Mouse (Mus musculus) erythroblast, embryonic 14.5 days (primary cell): ENCODE data around the gene Rnaseh1. TPM values are rescaled to one million over a fixed set of nuclear protein-coding genes. Genes with fewer than 3 reads are reported as not detected.

Source experiments
- H3K27me3 ChIP-seq: 2 replicates; pipeline ENCODE4 v1.6.1; 2012; ENCODE audit warnings: inconsistent platforms; ENCODE audit not compliant: control insufficient read depth
- H3K36me3 ChIP-seq: 2 replicates; pipeline ENCODE4 v1.6.1; 2012; ENCODE audit warnings: mild to moderate bottlenecking, inconsistent platforms; ENCODE audit not compliant: control insufficient read depth
- H3K4me1 ChIP-seq: 2 replicates; pipeline ENCODE4 v1.6.1; 2012; ENCODE audit warnings: inconsistent platforms; ENCODE audit not compliant: control insufficient read depth
- H3K4me3 ChIP-seq: replicated peaks from 2 replicates; pipeline ENCODE3; 2012; ENCODE audit warnings: moderate library complexity, mild to moderate bottlenecking, inconsistent platforms
- H3K9me3 ChIP-seq: 2 replicates; pipeline ENCODE4 v1.6.1; 2012; ENCODE audit warnings: low read length, inconsistent platforms, mixed read lengths; ENCODE audit not compliant: control insufficient read depth
- GATA1 ChIP-seq: IDR thresholded peaks from 2 replicates; pipeline ENCODE4 v1.6.1; 2012; ENCODE audit warnings: low read length, inconsistent platforms, mixed read lengths
- TAL1 ChIP-seq: IDR thresholded peaks from 3 replicates; pipeline ENCODE4 v1.6.1; 2012; ENCODE audit warnings: low read length, inconsistent platforms, mixed read lengths
- polyA plus RNA-seq: library from polyadenylated mRNA; stranded (reverse); fragments of >175 nt; gene quantifications from 2 replicates; pipeline ENCODE4 v1.2.3, GENCODE M21; 2012

Rnaseh1 gene
- polyA plus RNA-seq, 1 experiment, result 0.76 TPM

- no peaks in the 10 kb centered on the region for H3K27me3 ChIP-seq
- TF ChIP-seq TAL1, result no peak
- TF ChIP-seq GATA1, result no peak
- no peaks in the 10 kb centered on the region for H3K9me3 ChIP-seq
- no peaks in the 10 kb centered on the region for H3K4me1 ChIP-seq
- H3K4me3 ChIP-seq, result no peak overlapping the region
- peaks cover 29% of the 10 kb centered on the region for H3K36me3 ChIP-seq
These were observed 36.9 kb downstream of the Rnaseh1 start for GRCm38 (mm10) chr12:28686199-28686879.

GRCm38 (mm10) chr12:28688996-28689395 is 39.6 kb downstream of the Rnaseh1 start:
- no peak for TF ChIP-seq GATA1
- TF ChIP-seq TAL1, result no peak

DNA sequence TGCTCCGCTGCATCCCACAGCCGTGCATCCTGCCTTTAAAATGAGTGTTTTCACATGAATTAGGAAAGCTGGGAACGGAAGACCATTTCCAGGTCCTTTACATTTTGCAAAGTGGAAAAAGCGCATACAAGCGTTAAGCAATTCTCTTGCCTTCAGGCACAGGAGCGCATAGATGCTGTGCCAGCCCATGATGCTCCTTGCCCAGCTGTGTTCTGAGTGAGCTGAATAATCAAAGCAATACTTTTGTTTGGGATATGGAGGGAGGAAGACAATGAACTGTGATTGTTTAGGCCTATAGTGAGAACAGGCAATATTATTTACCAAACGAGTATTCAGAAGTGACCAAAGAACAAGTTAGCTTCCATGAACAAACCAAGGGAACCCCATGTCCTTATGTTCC is 41.3 kb downstream of the Rnaseh1 start:
- TF ChIP-seq GATA1 (no peak), TAL1 (no peak)
- Histone ChIP-seq H3K4me1 (peaks cover 2% of the 10 kb centered on the region; the same call in 1 of the 2 replicates), H3K27me3 (no peaks in the 10 kb centered on the region), H3K4me3 (no peak overlapping the region), H3K9me3 (no peaks in the 10 kb centered on the region), H3K36me3 (peaks cover 62% of the 10 kb centered on the region)

More at GRCm38 (mm10) chr12:28688996-28689395, 39.6 kb downstream of the Rnaseh1 start:
- Histone ChIP-seq H3K4me1 (no peaks in the 10 kb centered on the region), H3K9me3 (no peaks in the 10 kb centered on the region), H3K27me3 (no peaks in the 10 kb centered on the region), H3K36me3 (peaks cover 45% of the 10 kb centered on the region), H3K4me3 (no peak overlapping the region)

- Histone ChIP-seq H3K4me3 (no peak overlapping the region), H3K9me3 (no peaks in the 10 kb centered on the region), H3K4me1 (peaks cover 4% of the 10 kb centered on the region), H3K27me3 (no peaks in the 10 kb centered on the region), H3K36me3 (peaks cover 80% of the 10 kb centered on the region)
- TF ChIP-seq GATA1, result no peak
- TF ChIP-seq TAL1, result no peak
These were observed 44.3 kb downstream of the Rnaseh1 start for GRCm38 (mm10) chr12:28693738-28694137.

- H3K27me3 ChIP-seq, result no peaks in the 10 kb centered on the region
- peaks cover 4% of the 10 kb centered on the region for H3K4me1 ChIP-seq
- peaks cover 76% of the 10 kb centered on the region for H3K36me3 ChIP-seq
- H3K4me3 ChIP-seq, result no peak overlapping the region
- TF ChIP-seq TAL1, result no peak
- TF ChIP-seq GATA1, result no peak
- no peaks in the 10 kb centered on the region for H3K9me3 ChIP-seq
These were observed 44.8 kb downstream of the Rnaseh1 start for GRCm38 (mm10) chr12:28694231-28694630.

- Histone ChIP-seq H3K36me3 (peaks cover 71% of the 10 kb centered on the region), H3K9me3 (no peaks in the 10 kb centered on the region), H3K27me3 (no peaks in the 10 kb centered on the region), H3K4me1 (peaks cover 4% of the 10 kb centered on the region), H3K4me3 (no peak overlapping the region)
- no peak for TF ChIP-seq TAL1
- TF ChIP-seq GATA1, result no peak
These were observed 45.4 kb downstream of the Rnaseh1 start for GRCm38 (mm10) chr12:28694776-28695175.

DNA sequence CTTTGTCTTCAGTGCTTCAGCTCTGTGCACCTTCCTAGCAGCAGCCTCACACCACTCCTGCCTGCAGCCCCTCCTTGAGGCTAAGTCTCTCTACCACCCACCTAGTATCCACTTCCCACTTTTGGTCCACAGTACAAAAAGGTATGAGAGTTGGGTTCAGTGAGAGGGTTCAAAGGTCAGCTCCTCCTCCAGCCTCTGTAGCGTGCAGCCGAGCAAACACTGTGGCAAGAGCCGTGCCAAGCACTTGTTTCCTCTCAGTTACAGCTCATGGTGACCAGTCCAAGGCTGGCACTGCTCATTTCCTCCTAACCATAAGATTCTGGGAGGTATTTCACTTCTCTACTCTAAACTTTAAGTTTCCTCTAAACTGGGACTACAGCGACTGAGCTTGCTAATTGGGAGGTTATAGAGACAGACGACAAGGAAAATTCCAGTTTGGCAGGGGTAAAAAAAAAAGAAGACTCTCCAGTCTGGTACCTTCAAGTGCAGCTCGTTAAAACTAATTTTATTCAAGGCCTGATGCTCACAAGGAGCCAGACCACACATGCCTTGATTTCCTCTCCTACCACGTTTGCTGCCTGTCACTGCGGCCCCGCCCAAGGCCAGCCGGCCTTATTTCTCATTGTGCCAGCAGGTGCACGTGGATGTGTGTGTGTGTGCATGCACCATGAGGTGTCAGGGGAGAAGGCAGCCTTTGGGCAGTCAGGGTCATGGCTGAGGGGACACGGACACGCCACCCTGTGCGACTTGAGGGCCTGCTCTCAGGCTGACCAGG is 48.6 kb downstream of the Rnaseh1 start:
- Histone ChIP-seq H3K4me3 (no peak overlapping the region), H3K4me1 (peaks cover 4% of the 10 kb centered on the region), H3K27me3 (no peaks in the 10 kb centered on the region), H3K36me3 (peaks cover 66% of the 10 kb centered on the region), H3K9me3 (no peaks in the 10 kb centered on the region)
- no peak for TF ChIP-seq GATA1
- no peak for TF ChIP-seq TAL1

GRCm38 (mm10) chr12:28699086-28699485 is 49.7 kb downstream of the Rnaseh1 start:
- no peak overlapping the region for H3K4me3 ChIP-seq
- peaks cover 64% of the 10 kb centered on the region for H3K36me3 ChIP-seq
- peaks cover 4% of the 10 kb centered on the region for H3K4me1 ChIP-seq
- H3K9me3 ChIP-seq, result no peaks in the 10 kb centered on the region
- H3K27me3 ChIP-seq, result no peaks in the 10 kb centered on the region
- no peak for TF ChIP-seq GATA1
- TF ChIP-seq TAL1, result no peak

GRCm38 (mm10) chr12:28699656-28700055 is 50.3 kb downstream of the Rnaseh1 start:
- Histone ChIP-seq H3K4me3 (no peak overlapping the region), H3K9me3 (no peaks in the 10 kb centered on the region), H3K4me1 (peaks cover 2% of the 10 kb centered on the region; the same call in 1 of the 2 replicates), H3K27me3 (no peaks in the 10 kb centered on the region), H3K36me3 (peaks cover 60% of the 10 kb centered on the region)
- TF ChIP-seq GATA1 (no peak), TAL1 (no peak)

DNA sequence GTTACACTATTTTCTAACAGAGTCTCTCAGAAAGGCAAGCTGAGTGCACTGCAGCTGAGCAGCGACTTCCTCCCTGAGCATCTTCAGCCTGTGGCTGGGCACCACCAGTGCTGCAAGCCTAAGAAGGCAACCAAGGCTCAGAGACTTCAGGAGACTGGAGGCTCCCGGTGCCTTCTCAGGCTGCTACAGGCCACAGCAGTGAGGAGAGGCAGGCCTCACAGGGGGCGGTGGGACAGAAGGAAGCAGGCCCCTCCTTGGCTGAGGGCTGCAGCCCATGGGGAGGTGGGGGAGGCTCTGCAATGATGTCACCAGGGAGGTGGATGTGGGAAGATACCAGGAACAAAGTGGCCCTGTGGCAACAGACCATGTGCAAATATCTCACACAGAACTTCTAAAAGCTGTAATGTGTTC is 50.7 kb downstream of the Rnaseh1 start:
- Histone ChIP-seq H3K4me1 (peaks cover 2% of the 10 kb centered on the region; the same call in 1 of the 2 replicates), H3K4me3 (no peak overlapping the region), H3K9me3 (no peaks in the 10 kb centered on the region), H3K36me3 (peaks cover 58% of the 10 kb centered on the region), H3K27me3 (no peaks in the 10 kb centered on the region)
- no peak for TF ChIP-seq TAL1
- no peak for TF ChIP-seq GATA1
